Mouse (Mus musculus) myocyte (in vitro differentiated cells): ENCODE results near the gene Tuba8. TPM values are rescaled to one million over a fixed set of nuclear protein-coding genes. Genes with fewer than 3 reads are reported as not detected.

ENCODE experiments used
- H3K27me3 ChIP-seq: one replicate; pipeline ENCODE4 v1.6.1; 2011; ENCODE audit not compliant: control insufficient read depth, insufficient read depth, insufficient read length
- H3K36me3 ChIP-seq: one replicate; pipeline ENCODE4 v1.6.1; 2011; ENCODE audit not compliant: control insufficient read depth, insufficient read depth
- H3K4me2 ChIP-seq: one replicate; pipeline ENCODE4 v1.6.1; 2011; ENCODE audit warnings: low read depth, control low read depth
- H3K4me3 ChIP-seq: one replicate; pipeline ENCODE4 v1.5.1; 2011; ENCODE audit warnings: mild to moderate bottlenecking, control low read depth, moderate library complexity
- H3K79me2 ChIP-seq: one replicate; pipeline ENCODE4 v1.6.1; 2011; ENCODE audit not compliant: control insufficient read depth, insufficient read depth
- H3ac ChIP-seq: one replicate; pipeline ENCODE4 v1.6.1; 2011; ENCODE audit not compliant: control insufficient read depth, insufficient read length
- CEBPB ChIP-seq: IDR thresholded peaks from 2 replicates; pipeline ENCODE4 v1.6.1; 2011; ENCODE audit warnings: mild to moderate bottlenecking, moderate library complexity; ENCODE audit not compliant: poor library complexity, insufficient read depth, severe bottlenecking
- E2F4 ChIP-seq: IDR thresholded peaks from one replicate; pipeline ENCODE4 v1.6.1; 2011; ENCODE audit warnings: mild to moderate bottlenecking, control low read depth, moderate library complexity; ENCODE audit not compliant: insufficient read depth
- MAX ChIP-seq: IDR thresholded peaks from one replicate; pipeline ENCODE4 v1.6.1; 2011; ENCODE audit warnings: low read depth, mild to moderate bottlenecking, control low read depth
- MYOD1 ChIP-seq, 3 experiments: IDR thresholded peaks; one replicate each; pipeline ENCODE4 v1.6.1; 2011; ENCODE audit warnings: control low read depth in 2 of 3, low read depth in 2 of 3, mild to moderate bottlenecking in 2 of 3, moderate library complexity in 1 of 3; ENCODE audit not compliant: insufficient read length in 2 of 3, control insufficient read depth in 1 of 3
- MYOG ChIP-seq, 3 experiments: IDR thresholded peaks; one replicate each; pipeline ENCODE4 v1.6.1; 2011; ENCODE audit warnings: control low read depth in 2 of 3, low read depth in 2 of 3, mild to moderate bottlenecking in 2 of 3; ENCODE audit not compliant: insufficient read length in 2 of 3, control insufficient read depth in 1 of 3, insufficient read depth in 1 of 3
- POLR2A ChIP-seq: IDR thresholded peaks from one replicate; pipeline ENCODE4 v1.6.1; 2011; ENCODE audit warnings: low read depth, mild to moderate bottlenecking, control low read depth, moderate library complexity; ENCODE audit not compliant: insufficient read length
- POLR2AphosphoS2 ChIP-seq: IDR thresholded peaks from one replicate; pipeline ENCODE4 v1.6.1; 2011; ENCODE audit warnings: low read depth, control low read depth; ENCODE audit not compliant: insufficient read length
- REST ChIP-seq: IDR thresholded peaks from one replicate; pipeline ENCODE4 v1.6.1; 2011; ENCODE audit warnings: mild to moderate bottlenecking, control low read depth, moderate library complexity; ENCODE audit not compliant: insufficient read depth, insufficient read length
- SRF ChIP-seq: IDR thresholded peaks from one replicate; pipeline ENCODE4 v1.6.1; 2011; ENCODE audit warnings: low read depth; ENCODE audit not compliant: control insufficient read depth, insufficient read length
- TCF12 ChIP-seq: IDR thresholded peaks from one replicate; pipeline ENCODE4 v1.6.1; 2011; ENCODE audit warnings: mild to moderate bottlenecking, control low read depth; ENCODE audit not compliant: poor library complexity, insufficient read depth, severe bottlenecking
- TCF3 ChIP-seq: IDR thresholded peaks from one replicate; pipeline ENCODE4 v1.6.1; 2011; ENCODE audit warnings: low read depth, control low read depth; ENCODE audit not compliant: insufficient read length
- USF1 ChIP-seq: IDR thresholded peaks from one replicate; pipeline ENCODE4 v1.6.1; 2011; ENCODE audit warnings: low read depth, mild to moderate bottlenecking, control low read depth, moderate library complexity
- polyA plus RNA-seq: library from polyadenylated mRNA; unstranded; fragments of >200 nt; fragmentation: generic; extraction: Trizol; gene quantifications from one replicate; pipeline ENCODE4 v1.2.1, GENCODE M21; 2012; ENCODE audit warnings: missing spikeins

The Tuba8 gene
- polyA plus RNA-seq, 1 experiment, result not detected

DNA sequence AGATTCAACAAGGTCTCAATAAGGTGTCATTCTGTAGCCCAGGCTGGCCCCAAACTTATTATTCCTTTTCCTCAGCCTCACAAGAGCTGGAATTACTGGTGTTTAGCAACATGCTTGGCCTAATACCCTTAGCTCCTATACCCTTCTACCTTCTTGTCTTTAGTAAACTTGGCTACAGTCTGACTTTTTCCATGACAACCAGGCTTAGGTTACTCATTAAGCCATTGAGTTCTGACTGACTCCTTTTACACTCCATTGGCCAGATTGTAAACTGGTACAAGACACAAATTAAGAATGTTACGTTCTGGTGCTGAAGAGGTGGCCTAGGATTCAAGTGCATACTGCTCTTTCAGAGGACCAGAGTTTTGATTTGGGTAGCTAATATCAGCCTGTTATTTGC, 39.9 kb downstream of the Tuba8 start:
- no peak overlapping the region for H3ac ChIP-seq
- no peaks in the 10 kb centered on the region for H3K36me3 ChIP-seq
- no peaks in the 10 kb centered on the region for H3K79me2 ChIP-seq
- H3K4me2 ChIP-seq, result no peak overlapping the region
- no peak overlapping the region for H3K4me3 ChIP-seq
- peaks cover 32% of the 10 kb centered on the region for H3K27me3 ChIP-seq
- no peak for TF ChIP-seq REST
- no peak for TF ChIP-seq MYOG (IDR thresholded peaks at IDR 0.05; ENCODE audit: control insufficient read depth in 1 of 3, insufficient read depth in 1 of 3, insufficient read length in 2 of 3, low read depth in 2 of 3)
- no peak for TF ChIP-seq TCF12
- no peak for TF ChIP-seq POLR2AphosphoS2
- TF ChIP-seq CEBPB, result no peak
- TF ChIP-seq MYOD1 (IDR thresholded peaks at IDR 0.05; ENCODE audit: control insufficient read depth in 1 of 3, insufficient read length in 2 of 3, low read depth in 2 of 3), result no peak
- TF ChIP-seq MAX, result no peak
- no peak for TF ChIP-seq POLR2A
- TF ChIP-seq E2F4, result no peak
- TF ChIP-seq TCF3, result no peak
- no peak for TF ChIP-seq USF1
- no peak for TF ChIP-seq SRF

DNA sequence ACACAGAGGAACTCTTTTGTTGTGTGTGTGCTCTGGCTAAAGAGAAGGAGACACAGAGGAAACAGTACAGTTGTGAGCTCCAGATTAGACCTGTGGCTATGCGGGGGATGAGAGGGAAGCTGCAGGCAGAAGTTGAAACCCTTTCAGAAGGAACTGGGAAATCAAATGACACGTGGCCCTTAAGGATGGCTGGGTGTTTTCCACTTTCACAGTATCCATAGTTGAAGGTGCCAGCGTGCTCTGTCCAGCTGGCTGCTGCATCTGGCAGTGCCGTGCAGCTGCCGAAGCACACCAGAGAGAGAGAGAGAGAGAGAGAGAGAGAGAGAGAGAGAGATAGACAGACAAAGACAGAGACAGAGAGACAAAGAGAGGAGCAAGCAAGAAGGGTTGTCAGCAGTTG, 40.8 kb downstream of the Tuba8 start:
- H3K4me2 ChIP-seq, result no peak overlapping the region
- peaks cover 32% of the 10 kb centered on the region for H3K27me3 ChIP-seq
- no peaks in the 10 kb centered on the region for H3K79me2 ChIP-seq
- no peak overlapping the region for H3K4me3 ChIP-seq
- TF ChIP-seq REST (no peak), CEBPB (no peak), TCF12 (no peak), TCF3 (no peak), POLR2AphosphoS2 (no peak), SRF (no peak), USF1 (no peak), MAX (no peak), MYOD1 (IDR thresholded peaks at IDR 0.05; ENCODE audit: control insufficient read depth in 1 of 3, insufficient read length in 2 of 3, low read depth in 2 of 3) (no peak), E2F4 (no peak), MYOG (IDR thresholded peaks at IDR 0.05; ENCODE audit: control insufficient read depth in 1 of 3, insufficient read depth in 1 of 3, insufficient read length in 2 of 3, low read depth in 2 of 3) (no peak), POLR2A (no peak)
- no peaks in the 10 kb centered on the region for H3K36me3 ChIP-seq
- H3ac ChIP-seq, result no peak overlapping the region

DNA sequence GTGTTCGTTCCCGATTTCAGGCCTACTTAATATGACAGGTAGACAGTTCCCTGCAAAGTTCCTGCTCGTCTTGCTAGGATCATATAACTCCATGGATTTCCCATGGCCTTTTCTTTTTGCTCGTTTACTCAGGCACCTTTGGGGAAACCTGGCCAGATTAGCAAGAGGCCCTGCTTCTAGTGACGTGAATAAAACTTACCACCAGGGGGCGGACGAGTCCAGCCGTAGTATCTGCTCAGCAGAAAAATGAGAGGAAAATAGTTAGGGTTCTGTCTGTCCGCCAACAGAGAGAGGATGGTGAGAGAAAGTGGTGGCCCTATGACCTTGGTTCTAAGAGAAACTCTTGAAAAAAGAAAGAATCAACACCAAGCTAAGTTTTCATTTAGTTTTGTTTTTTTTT, 50.1 kb downstream of the Tuba8 start:
- no peaks in the 10 kb centered on the region for H3K36me3 ChIP-seq
- no peaks in the 10 kb centered on the region for H3K79me2 ChIP-seq
- H3K4me2 ChIP-seq, result no peak overlapping the region
- H3ac ChIP-seq, result no peak overlapping the region
- peaks cover 3% of the 10 kb centered on the region for H3K27me3 ChIP-seq
- TF ChIP-seq MYOG (IDR thresholded peaks at IDR 0.05; ENCODE audit: control insufficient read depth in 1 of 3, insufficient read depth in 1 of 3, insufficient read length in 2 of 3, low read depth in 2 of 3) (no peak), MYOD1 (IDR thresholded peaks at IDR 0.05; ENCODE audit: control insufficient read depth in 1 of 3, insufficient read length in 2 of 3, low read depth in 2 of 3) (no peak), CEBPB (no peak), SRF (no peak), POLR2AphosphoS2 (no peak), E2F4 (no peak), TCF3 (no peak), USF1 (no peak), MAX (no peak)
- no peak overlapping the region for H3K4me3 ChIP-seq

DNA sequence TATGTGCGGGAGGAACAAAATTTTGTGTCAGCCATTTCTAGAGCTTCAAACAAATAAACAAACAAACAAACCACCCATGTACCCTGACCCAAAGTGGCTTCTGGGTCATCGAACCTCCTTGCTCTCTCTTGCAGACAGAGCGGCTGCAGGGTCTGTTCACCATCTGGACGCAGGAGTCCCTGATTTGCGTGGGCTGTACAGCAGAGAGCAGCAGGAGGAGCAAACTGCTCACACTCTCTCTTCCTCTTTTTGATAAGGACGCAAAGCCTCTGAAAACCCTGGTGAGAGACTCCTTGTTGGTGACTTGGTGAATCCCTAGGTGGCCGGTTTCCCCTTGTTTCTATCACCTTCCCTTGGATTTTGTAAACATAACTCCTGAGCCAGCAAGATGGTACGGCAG, 50.7 kb downstream of the Tuba8 start:
- Histone ChIP-seq H3K4me2 (no peak overlapping the region), H3K36me3 (no peaks in the 10 kb centered on the region)
- no peak for TF ChIP-seq MYOG (IDR thresholded peaks at IDR 0.05; ENCODE audit: control insufficient read depth in 1 of 3, insufficient read depth in 1 of 3, insufficient read length in 2 of 3, low read depth in 2 of 3)
- TF ChIP-seq TCF12, result no peak

DNA sequence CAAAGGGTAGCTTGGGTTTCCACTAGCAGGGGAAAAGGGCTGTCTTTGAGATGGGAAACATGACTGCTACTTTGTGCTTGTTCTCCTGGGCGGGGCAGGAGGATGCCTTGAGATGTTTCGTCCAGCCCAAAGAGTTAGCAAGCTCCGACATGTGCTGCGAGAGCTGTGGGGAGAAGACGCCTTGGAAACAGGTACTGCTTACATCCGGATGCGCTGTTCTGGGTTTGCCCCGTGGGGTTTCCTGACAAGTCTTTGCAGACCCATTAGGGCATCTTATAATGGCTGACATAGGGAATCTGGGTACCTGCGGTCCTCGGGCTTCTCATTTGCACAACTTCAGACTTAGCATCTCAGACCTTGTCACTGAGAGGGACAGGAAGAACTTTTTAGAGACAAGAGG, 51.5 kb downstream of the Tuba8 start:
- no peaks in the 10 kb centered on the region for H3K79me2 ChIP-seq
- H3K36me3 ChIP-seq, result no peaks in the 10 kb centered on the region
- H3ac ChIP-seq, result no peak overlapping the region
- TF ChIP-seq MAX (no peak), TCF12 (no peak), USF1 (no peak), MYOD1 (IDR thresholded peaks at IDR 0.05; ENCODE audit: control insufficient read depth in 1 of 3, insufficient read length in 2 of 3, low read depth in 2 of 3) (no peak), SRF (no peak), POLR2A (no peak), E2F4 (no peak), REST (no peak), MYOG (IDR thresholded peaks at IDR 0.05; ENCODE audit: control insufficient read depth in 1 of 3, insufficient read depth in 1 of 3, insufficient read length in 2 of 3, low read depth in 2 of 3) (no peak), TCF3 (no peak), POLR2AphosphoS2 (no peak), CEBPB (no peak)
- peaks cover 3% of the 10 kb centered on the region for H3K27me3 ChIP-seq
- H3K4me3 ChIP-seq, result no peak overlapping the region
- H3K4me2 ChIP-seq, result no peak overlapping the region

More for the DNA sequence above, 50.7 kb downstream of the Tuba8 start:
- Histone ChIP-seq H3ac (no peak overlapping the region), H3K79me2 (no peaks in the 10 kb centered on the region), H3K4me3 (no peak overlapping the region), H3K27me3 (peaks cover 3% of the 10 kb centered on the region)
